Mouse (Mus musculus) thymus, postnatal 4 days (tissue): ENCODE measurements around the gene Nrtn.

Source experiments
- DNase-seq: peaks from one replicate; pipeline ENCODE4 v3.0.0; 2021

The Nrtn gene

DNA sequence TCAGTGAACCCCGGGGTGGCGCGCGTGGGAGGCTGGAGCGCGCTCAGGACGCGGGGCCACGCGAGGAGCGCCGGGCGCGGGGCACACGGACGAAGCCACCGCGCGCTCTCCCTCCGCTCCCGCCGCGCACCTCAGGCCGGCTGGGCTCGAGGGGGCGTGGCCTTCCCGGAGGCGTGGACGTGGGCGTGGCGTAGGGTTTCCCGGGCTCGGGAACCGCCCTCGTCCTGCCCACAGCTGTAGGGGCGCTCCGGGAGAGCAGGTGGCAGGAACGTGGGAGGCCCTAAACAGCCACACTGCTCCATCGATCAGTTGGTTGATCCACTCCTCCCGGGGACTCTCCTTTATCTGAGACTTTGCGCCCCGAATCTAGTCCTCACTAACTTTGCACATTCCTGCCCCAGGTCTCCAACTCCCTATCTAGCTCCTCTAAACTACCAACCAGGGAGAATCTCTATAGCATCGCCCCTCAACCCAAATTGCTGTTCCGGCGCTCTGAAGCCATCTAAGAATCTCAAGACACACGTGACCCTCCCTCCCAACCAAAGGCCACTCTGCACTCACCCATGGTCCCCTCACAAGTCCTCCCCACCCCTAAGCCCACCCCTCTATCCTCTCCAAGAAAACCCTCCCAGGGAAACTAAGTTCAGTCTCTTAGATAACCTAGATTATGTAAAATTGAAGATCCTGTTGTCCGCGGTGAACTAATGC is at the start of gene Nrtn:
TSS of gene Nrtn (minus strand) at position 115 of the 708 bp plus-strand sequence.
- DNase-seq = peak; percentile 86

DNA sequence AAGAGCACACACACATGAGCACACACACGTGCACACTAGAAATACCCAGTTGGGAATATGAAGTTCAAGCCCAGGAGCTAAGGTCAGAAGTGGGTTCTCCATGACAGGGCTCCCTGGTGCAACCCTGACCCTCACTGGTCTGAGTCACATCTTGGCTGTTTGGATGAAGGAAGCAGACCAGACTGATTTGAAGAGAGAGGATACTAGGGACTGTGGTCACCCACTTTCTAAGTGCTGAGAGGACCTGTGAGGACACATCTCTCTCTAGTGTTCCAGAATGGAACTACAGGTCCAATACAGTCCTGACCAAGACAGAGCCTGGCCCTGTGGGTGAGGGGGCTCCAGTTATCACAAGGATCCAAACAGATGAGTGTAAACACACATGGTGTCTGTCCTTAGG is 48.5 kb upstream of the Nrtn start:
- DNase-seq = no peak

DNA sequence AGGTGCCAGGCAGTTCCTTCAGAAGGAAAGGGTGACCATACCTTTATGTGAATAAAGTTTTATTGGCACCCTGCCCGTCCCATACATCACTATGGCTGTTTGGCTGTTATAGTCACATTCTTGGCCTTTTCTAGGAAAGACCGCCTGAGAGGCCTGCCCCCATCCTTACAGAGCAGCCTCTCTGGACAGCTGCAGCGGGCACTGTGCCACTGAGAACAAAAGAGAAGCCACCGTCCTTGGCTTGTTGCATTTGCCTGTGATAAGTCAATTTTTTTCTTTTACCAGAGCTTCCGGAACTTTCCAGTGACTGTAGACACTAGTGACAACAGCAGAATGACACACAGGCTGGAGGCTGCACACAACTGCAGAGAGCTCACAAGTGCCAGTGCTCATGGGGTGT is 47.6 kb upstream of the Nrtn start:
- no peak for DNase-seq

DNA sequence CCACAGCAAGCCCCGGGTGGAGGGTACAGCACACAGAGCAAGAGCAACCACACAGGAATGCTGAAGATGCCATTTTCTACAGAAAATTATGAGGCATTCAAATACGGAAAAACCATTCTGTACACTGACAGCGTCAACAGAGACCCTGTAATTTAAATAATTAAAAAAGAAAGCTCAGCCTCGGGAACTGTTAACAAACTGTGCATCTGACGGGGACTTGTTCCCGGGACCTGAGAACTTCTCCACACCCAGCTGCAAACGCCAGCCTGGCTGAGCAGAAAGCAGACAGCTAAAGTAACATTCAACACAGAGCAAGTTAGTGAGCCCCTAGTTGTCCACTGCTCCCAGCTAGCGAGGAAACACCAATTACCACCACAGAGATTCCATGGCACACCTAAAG is 44.7 kb upstream of the Nrtn start:
- DNase-seq = no peak

DNA sequence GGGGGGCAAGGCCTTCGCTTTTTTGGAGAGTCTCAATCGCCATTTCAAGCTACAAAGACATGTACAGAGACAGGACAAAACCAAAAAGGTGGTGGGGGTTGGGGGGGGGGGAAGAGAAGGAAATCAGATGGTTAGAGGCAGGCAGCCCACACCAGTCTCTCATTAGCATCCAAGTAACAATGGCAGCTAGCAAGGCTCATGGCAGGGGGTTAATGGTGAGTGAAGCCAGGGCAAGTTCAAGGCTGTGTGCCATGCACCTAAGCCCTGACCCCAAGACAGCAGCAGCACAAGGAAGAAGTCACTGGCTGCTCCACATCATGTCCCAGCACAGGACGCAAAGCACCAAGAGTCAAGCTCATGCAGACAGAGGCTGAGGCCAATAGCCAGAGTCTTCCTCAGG is 41.9 kb upstream of the Nrtn start:
- no peak for DNase-seq

DNA sequence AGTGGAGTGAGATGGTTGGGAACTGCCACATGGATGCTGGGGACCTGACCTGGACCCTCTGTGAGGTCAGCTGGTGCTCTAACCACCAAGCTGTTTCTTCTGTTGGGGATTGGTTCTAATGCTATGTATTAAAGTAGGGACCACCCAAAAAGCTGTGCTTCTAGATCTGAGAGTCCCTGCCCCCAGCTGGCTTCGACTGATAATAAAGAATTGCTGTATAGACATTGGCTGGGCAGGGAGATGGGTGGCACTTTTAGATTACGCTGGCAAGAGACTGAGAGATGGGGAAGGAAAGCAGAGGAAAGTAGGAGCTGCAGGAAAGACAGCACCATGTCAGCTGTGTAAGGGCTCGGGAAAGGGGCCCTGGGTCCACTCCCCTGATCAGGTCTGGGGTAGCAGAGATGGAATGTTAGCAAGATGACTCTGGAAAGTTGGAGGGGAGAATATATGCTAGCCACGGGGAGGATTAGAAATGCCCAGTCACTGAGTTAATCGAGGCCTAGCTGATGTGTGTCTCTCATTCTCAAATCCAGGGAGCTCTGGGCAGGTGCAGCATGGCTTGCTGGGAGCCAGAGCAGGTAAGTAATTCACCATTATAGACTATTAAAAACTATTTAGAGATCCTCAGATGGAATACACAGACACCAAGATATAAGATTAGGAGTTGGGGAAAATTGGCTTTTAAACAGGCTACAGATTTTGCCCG is 36.4 kb upstream of the Nrtn start:
- DNase-seq = no peak

DNA sequence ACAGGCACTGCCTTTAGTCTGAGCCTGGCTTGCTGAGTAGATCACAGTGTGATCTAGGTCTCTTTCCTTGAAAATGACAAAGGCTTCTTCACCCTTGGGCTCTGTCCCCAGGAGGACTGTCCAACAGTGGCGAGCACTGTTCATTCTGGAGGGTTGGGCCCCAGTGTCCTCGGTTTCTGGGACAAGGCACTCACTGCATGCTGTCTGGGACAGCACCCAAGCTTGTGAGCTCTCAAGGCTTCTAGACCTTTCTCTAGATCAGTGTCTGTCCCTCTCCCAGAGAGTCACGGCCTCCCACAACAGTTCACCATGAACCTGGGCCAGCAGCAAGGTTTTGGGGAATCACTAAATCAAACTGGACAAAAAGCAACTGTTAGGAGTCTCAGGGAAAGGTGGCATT is 35.3 kb upstream of the Nrtn start:
- no peak for DNase-seq

DNA sequence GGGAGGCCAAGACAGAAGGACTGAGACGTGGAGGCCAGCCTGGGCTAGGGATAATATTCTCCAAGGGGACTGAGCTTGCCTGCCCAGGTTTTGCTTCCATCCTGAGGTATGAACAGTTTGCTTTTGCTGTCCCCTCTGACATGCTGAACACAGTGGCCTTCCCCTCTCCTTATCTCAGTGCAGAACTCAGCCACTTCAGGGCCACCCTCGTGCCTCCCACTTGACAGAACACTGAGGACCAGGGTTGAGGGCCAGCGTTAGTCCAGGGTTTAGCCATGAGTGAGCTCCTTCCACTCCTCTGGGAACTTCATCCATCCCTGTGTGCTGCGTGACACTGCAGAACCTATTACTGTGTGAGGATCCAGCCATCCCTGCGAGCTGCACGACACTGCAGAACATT is 32.0 kb upstream of the Nrtn start:
- no peak for DNase-seq

DNA sequence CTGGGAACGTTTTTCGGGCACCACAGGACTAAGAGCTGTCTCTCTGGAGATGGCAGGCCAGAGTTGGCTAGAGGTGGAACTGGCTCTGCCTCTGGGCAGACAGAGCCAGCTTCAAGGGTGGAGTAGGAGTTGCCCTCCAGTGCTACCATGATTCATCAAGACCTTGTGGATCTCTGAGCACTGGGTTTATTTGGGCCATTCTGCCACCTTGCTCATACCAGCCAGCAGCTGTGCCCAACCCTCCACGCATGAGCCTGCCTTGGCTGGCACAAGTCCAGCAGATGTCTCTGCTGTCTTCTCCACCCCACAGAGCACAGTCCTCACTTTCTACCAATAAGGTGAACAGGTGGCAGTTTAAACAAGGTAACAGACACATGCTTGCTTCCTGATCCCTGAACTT is 31.6 kb upstream of the Nrtn start:
- DNase-seq = no peak

DNA sequence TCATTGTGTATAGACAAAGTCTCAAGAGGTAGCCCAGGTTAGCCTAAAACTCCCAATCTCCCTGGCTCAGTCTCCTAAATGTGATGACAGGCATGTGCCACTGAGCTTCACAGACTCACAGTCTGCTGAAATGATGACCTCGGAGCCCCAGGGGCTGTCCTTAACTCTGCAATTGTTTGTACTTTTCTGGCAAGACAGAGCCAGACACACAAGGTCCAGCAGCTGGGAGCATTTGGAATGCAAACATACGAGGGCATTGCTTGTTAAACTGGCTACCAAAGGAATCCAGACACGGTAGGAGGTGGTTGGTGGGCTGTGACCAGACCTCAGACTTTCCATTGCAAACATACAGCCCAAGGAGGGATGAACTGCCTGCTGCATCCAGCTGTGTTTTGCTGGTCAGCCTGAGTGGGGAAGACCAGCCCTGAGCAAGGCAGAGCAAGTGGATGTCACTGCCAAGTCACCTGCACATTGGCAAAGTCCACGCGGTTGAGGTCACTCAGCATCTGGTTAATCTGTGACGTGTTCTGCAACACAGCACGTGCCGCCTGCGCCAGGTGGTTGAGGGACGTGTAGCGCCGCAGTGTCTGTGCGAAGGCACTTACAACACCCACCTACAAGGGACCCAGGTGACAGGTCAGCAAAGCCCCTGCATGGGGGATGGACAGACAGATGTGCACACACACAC is 23.1 kb upstream of the Nrtn start:
- no peak for DNase-seq

DNA sequence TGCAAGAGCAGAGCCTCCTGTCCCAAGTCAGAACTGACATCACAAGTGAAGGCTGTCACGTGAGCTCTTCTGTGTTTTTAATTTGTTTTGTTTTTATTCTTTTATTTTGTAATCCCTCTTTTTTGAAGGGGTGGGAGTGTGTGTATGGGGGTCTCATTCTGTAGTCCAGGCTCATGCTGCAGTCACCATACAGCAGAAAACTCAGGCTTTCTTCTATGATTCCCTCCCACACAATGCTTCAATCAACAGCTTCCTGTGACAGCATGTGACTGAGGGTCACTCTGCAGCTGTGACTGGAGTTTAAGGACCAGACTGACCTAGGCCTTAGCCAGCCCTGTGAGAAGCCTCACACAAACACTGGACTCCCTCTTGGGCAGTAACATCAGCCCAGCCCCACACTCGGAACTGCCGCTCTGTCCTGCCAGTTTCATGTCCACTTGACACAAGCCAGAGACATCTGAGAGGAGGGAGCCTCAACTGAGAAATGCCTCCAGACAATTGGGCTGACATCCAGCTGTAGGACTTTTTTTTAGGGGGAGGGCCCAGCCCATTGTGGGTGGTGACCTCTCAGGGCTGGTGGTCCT is 21.5 kb upstream of the Nrtn start:
- DNase-seq = no peak

DNA sequence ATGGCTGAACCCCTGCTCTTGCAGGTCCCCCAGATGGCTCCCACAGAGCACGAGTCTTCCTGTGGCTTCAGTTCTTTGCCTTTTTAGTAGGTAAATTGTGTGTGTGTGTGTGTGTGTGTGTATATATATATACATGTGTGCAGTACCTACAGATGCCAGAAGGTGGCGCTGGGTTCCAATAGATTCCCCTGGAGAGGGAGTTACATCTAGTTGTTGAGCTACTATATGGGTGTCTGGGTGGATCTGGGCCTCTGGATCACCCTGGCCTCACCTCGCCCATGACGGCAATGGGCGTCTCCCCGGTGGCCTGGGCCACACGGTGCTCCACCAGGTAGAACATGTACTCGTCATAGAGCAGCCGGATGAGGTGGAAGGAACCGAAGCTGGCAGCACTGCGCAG is 20.2 kb upstream of the Nrtn start:
- peak; percentile 61 for DNase-seq

DNA sequence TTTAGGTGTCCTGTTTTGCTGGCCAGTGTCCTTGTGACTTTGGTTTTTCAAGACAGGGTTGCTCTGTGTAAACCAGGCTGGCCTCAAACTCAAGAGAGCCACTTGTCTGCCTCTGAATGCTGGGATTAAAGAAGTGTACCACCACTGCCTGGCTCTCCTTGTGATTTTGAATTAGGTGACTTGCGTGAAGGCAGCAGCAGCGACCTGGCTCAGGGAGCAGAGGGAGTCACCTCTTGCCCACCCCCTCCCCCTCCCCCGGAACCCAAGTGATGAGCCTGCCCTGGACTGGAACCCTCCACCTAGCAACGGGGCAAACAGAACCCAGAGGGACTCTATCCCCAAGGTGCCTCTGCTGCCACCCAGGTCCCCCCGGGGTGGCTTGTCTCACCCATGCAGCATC is 12.6 kb upstream of the Nrtn start, which contains the start of gene Prr22:
TSS of gene Prr22 (plus strand) at position 301 of the 400 bp plus-strand sequence.
- DNase-seq = no peak

DNA sequence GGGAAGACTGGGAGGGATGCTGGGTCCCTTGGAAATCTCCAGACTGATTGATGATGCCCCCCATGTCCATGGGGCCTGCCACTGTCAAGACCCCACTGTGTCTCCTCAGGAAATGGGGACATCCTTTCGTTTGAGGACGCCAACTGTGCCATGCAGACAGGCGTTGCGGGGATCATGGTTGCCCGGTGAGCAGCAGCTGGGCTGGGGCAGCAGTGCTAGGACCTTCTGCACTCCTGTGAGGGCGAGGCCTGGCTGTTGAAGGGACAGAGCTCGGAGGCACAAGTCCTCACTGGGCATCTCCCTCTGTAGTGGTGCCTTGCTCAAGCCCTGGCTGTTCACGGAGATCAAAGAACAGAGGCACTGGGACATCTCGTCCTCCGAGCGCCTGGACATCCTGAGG is 11.6 kb upstream of the Nrtn start:
- DNase-seq = no peak

DNA sequence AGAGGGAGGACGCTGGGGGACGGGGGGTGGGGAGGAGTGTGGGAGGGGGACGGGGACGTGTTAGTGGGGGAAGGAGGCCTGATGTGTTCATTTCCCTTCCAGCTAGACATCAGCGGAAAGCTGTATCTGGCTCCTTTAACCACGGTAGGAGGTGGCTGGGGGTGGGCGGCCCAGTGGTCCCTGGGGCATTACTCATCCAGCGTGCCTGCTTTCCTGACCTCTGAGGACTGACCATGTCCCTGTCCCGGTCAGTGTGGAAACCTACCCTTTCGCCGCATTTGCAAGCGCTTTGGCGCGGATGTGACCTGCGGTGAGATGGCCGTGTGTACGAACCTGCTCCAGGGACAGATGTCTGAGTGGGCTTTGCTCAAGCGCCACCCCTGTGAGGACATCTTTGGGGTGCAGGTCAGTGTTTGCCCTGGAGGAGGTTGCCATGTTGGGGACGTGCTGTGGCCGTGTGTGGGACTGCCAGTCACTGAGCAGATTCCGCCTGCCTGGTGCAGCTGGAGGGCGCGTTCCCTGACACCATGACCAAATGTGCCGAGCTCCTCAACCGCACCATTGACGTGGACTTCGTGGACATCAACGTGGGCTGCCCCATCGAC is 10.3 kb upstream of the Nrtn start:
- DNase-seq = no peak

DNA sequence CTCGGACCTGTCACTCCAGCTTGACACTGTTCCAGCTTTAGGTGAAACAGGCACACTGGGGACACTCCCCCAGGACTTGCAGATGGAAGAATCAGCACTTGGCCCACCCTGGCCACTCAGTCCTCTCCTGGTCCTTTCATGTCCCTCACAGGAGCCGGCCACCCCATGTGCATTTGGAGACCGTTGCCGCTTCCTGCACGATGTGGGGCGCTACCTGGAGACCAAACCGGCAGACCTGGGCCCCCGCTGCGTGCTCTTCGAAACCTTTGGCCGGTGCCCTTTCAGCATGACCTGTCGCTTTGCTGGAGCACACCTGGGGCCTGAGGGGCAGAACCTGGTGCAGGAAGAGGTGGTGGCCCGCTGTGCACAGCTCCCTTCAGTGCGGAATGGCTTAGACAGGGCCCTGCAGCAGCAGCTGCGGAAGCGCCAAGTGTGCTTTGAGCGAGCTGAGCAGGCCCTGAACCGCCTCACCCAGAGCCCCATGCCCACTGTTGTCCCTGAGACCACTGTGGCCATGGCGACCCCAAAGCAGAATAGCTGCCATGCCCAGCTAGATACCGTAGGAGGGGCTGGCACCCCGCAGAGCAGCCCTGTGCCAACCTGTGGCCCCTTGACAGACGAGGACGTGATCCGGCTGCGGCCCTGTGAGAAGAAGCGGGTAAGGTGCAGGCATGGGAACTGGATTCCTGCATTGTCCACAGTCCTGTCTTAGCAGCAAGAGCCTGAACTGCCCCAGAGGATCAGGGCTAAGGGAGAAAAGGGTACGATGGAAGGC is 9.5 kb upstream of the Nrtn start:
- no peak for DNase-seq

DNA sequence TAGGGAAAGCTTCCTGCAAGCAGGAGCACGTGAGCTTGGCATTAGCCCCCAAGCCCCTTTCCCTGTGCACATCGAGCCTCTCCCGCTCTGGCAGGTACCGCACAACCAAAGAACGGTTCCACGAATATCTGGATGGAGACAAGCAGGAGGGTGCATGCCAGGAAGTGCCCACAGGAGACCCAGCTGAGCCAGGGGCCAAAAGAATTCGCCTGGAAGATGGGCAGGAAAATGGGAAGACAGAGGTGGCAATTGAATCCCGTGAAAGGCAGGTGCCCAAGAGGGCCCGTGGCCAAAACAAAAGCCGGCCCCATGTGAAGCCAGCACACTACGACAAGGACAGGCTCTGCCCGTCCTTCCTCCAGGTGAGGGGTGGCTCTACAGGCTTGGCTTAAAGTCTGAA is 8.1 kb upstream of the Nrtn start:
- no peak for DNase-seq

DNA sequence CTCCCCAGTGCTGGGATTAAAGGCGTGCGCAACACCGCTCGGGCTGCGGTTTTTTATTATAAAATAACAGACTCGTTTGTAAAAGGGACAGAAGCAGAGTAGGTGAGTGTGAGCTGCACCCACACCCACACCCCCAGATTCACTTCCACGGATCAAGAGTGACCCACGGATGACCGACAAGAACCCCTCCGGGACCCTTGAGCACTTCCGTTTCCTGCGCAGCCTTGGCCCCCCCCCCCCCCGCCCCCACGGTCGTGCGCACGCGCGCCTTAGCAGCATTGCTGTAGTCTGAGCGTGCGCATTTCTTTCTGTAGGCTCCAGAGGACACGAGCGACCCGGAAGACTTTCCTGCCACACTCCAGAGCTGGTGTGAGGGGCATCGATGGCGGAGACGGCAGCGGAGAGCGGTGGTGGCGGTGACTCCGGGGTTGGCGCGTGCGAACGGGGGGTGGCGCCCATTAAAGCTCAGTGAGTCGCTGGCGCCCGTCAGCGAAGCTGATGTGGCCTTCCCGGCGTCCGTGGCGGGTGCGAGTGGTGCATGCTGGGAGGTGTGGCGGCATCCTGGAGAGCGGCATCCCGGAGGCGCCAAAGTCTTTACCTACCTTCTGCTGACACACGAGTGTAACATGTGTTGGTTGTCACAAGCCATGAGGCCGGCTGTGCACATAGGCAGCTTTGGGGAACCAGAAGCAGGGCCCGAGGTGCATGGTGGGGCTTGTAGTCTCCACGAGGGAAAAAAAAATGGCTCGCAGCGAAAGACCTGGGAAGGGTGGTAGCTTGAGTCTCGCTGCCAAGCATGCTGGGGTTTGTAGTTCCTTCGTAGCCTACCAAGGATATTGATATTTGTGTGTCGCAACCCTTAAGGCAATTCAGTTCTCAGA is 7.4 kb upstream of the Nrtn start, which contains the start of gene Dus3l:
TSS of gene Dus3l (plus strand) at position 284 of the 881 bp plus-strand sequence.
- peak; percentile 92 for DNase-seq

DNA sequence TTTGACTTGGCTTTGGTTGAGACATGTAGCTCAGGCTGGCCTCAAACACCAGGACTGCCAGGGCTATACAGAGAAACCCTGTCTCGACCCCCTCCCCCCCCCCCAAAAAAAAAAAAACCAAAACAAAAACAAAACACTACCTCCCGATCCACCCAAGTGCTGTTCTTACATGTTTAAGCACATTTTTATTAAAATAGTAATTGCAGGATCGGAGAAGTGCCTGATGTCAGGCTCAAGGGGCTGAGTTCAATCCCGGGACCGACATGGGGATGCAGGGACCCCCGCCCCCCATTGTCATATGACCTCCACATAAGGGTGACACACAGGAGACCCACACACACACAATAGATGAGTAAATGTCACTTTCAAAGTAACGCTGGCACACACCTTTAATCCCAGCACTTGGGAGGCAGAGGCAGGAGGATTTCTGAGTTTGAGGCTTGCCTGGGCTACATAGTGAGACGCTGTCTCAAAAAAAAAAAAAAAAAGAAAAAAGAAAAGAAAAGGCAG is 6.5 kb upstream of the Nrtn start:
- DNase-seq = no peak

DNA sequence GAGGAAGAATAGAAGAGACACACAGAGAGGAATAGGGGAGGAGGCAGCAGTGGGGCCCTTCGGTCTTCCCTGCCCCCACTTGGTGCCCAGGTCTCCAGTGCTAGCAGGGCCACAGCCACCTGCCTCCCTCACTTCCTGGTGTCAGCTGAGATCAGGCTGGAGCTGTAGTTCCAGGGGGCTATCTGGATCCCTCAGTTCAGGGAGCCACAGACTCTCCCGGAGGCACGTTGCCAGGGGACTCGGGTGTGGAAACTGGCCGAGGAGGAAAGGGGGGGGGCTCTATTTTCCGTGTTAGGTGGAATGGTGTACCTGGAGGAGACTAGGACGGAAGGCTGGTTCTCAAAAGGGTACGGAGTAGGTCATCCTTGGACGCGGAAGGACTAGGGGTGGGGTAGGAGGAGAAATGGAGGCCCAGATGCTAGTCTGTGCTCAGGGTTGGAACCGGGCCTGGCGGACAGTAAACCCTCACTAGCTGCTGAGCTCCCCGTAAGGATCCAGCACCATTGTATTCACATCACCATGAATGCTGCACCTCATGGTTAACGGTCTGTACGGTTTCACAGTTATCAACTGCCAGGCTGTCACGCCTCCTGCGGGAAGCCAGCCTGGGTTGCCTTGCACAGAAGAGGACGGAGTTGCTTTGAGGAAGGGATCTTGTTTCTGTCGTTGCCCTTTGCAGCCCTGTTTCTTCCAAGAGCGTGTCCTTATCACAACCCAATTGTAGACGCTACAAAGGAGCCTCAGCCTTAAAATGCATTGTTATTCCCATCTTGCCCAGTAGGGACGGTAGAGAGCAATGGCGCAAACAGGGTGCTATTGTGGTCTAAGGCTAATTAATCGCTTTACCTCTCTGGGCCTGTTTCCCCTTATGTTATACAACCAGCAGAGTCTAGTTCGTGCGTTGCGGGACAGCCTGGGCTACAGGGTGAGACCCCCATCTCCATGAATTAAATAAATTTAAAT is 5.7 kb upstream of the Nrtn start:
- peak; percentile 68 for DNase-seq
